In genomic region chr10:81297845-81298244, GRCm38 (mm10) we compare ENCODE assay signal across 9 mouse cellular contexts. TPM values are rescaled to one million over a fixed set of nuclear protein-coding genes. Genes with fewer than 3 reads are reported as not detected.
DNase-seq lines count a peak whose midpoint lies in the region; ATAC-seq and TF ChIP-seq lines count a peak whose summit lies in the region.
"Had no signal": no experiment of that assay in that cellular context is flagged by ENCODE, and none has a peak within 500 bp of the region (broad histone marks: within the 10 kb centered on the region; RNA-seq: fewer than 3 reads in every experiment).

No protein-coding gene starts in this region.

- no peak for DNase-seq in forebrain, embryonic 10.5 days (ENCODE audit: extremely low spot score, low spot score)
- DNase-seq in embryonic facial prominence, embryonic 14.5 days (ENCODE audit: low spot score) = no peak
- DNase-seq in intestine, embryonic 14.5 days (ENCODE audit: low spot score) = no peak
- DNase-seq in liver, postnatal 0 days = peak; percentile 66
- peak; percentile 80 for DNase-seq in splenic B cell, adult 2 months (ENCODE audit: low read depth, low spot score)
- no peak for DNase-seq in left cerebral cortex, adult 18-20 months (ENCODE audit: low spot score in 2 of 2)
- DNase-seq in embryo, embryonic 10 days (ENCODE audit: low spot score) = no peak

- H3K9me3 ChIP-seq in forebrain, embryonic 10.5 days = no peaks in the 10 kb centered on the region
- H3K9me3 ChIP-seq in forebrain, embryonic 13.5 days (replicated peaks) = no peaks in the 10 kb centered on the region
- H3K9me3 ChIP-seq in embryonic facial prominence, embryonic 14.5 days (ENCODE audit: control insufficient read depth, low read length) = no peaks in the 10 kb centered on the region
- H3K9me3 ChIP-seq in intestine, embryonic 14.5 days (ENCODE audit: control insufficient read depth, low read length) = no peaks in the 10 kb centered on the region
- H3K9me3 ChIP-seq in liver, postnatal 0 days (ENCODE audit: low read length) = no peaks in the 10 kb centered on the region

- TF ChIP-seq CTCF in liver, postnatal 0 days (IDR thresholded peaks at IDR 0.05; ENCODE audit: low read depth) = no peak

- 83% methylated on average over 10 of the region's 10 CpGs for WGBS in forebrain, embryonic 10.5 days
- 80% methylated on average over 10 of the region's 10 CpGs for WGBS in forebrain, embryonic 13.5 days
- 51% methylated on average over 10 of the region's 10 CpGs for WGBS in embryonic facial prominence, embryonic 14.5 days
- WGBS in intestine, embryonic 14.5 days = 33% methylated on average over 10 of the region's 10 CpGs
- WGBS in liver, postnatal 0 days (ENCODE audit: insufficient replicate concordance) = 22% methylated on average over 10 of the region's 10 CpGs

- peak overlapping the region; percentile 64 for H3K27ac ChIP-seq in forebrain, embryonic 10.5 days
- no peak overlapping the region for H3K27ac ChIP-seq in forebrain, embryonic 13.5 days
- 0 out of 2 replicates have a peak overlapping the region, but pooled peaks have one; percentile 10 for H3K27ac ChIP-seq in embryonic facial prominence, embryonic 14.5 days (replicated peaks; ENCODE audit: low read depth, low read length)
- H3K27ac ChIP-seq in intestine, embryonic 14.5 days (ENCODE audit: low read depth) = peak overlapping the region; percentile 51; the same call in 1 of the 2 replicates
- H3K27ac ChIP-seq in liver, postnatal 0 days (ENCODE audit: low read depth) = peak overlapping the region; percentile 95

- ATAC-seq in forebrain, embryonic 13.5 days = no peak
- ATAC-seq in embryonic facial prominence, embryonic 14.5 days (ENCODE audit: low read depth) = no peak
- ATAC-seq in intestine, embryonic 14.5 days (replicated peaks; ENCODE audit: low FRiP score, low TSS enrichment, low read depth) = no peak
- peak; percentile 30 for ATAC-seq in liver, postnatal 0 days

- H3K4me2 ChIP-seq in forebrain, embryonic 13.5 days = no peak overlapping the region
- H3K4me2 ChIP-seq in embryonic facial prominence, embryonic 14.5 days (ENCODE audit: low read depth, low read length) = no peak overlapping the region
- no peak overlapping the region for H3K4me2 ChIP-seq in intestine, embryonic 14.5 days (ENCODE audit: low read length)
- H3K4me2 ChIP-seq in liver, postnatal 0 days (ENCODE audit: low read depth, low read length) = peak overlapping the region; percentile 52

- H3K9ac ChIP-seq in forebrain, embryonic 13.5 days = no peak overlapping the region
- H3K9ac ChIP-seq in embryonic facial prominence, embryonic 14.5 days (ENCODE audit: low read depth, low read length) = peak overlapping the region; percentile 30; the same call in 1 of the 2 replicates
- no peak overlapping the region for H3K9ac ChIP-seq in intestine, embryonic 14.5 days (ENCODE audit: low read length)
- peak overlapping the region; percentile 44; the same call in 1 of the 2 replicates for H3K9ac ChIP-seq in liver, postnatal 0 days (replicated peaks)

- H3K27me3 ChIP-seq in forebrain, embryonic 10.5 days (ENCODE audit: poor library complexity, severe bottlenecking) = no peaks in the 10 kb centered on the region
- no peaks in the 10 kb centered on the region for H3K27me3 ChIP-seq in forebrain, embryonic 13.5 days
- H3K27me3 ChIP-seq in embryonic facial prominence, embryonic 14.5 days (replicated peaks; ENCODE audit: control insufficient read depth, insufficient read depth, low read length) = no peaks in the 10 kb centered on the region
- H3K27me3 ChIP-seq in intestine, embryonic 14.5 days (replicated peaks; ENCODE audit: control insufficient read depth, insufficient read depth, low read length) = no peaks in the 10 kb centered on the region
- H3K27me3 ChIP-seq in liver, postnatal 0 days (ENCODE audit: insufficient read depth, low read length) = no peaks in the 10 kb centered on the region
- H3K27me3 ChIP-seq in splenic B cell, adult 2 months (ENCODE audit: control insufficient read depth, insufficient read depth, low read length, poor library complexity, severe bottlenecking) = no peaks in the 10 kb centered on the region

- H3K4me3 ChIP-seq in forebrain, embryonic 10.5 days = no peak overlapping the region
- no peak overlapping the region for H3K4me3 ChIP-seq in forebrain, embryonic 13.5 days
- H3K4me3 ChIP-seq in embryonic facial prominence, embryonic 14.5 days (ENCODE audit: low read depth, low read length) = no peak overlapping the region
- no peak overlapping the region for H3K4me3 ChIP-seq in intestine, embryonic 14.5 days (ENCODE audit: low read depth, low read length)
- H3K4me3 ChIP-seq in liver, postnatal 0 days (ENCODE audit: low read depth, low read length) = no peak overlapping the region

- no peak; the same call in 1 of the 2 replicates for TF ChIP-seq EP300 in liver, postnatal 0 days (IDR thresholded peaks at IDR 0.05; ENCODE audit: low read depth)

- H3K36me3 ChIP-seq in forebrain, embryonic 10.5 days (replicated peaks) = peaks cover 36% of the 10 kb centered on the region
- peaks cover 14% of the 10 kb centered on the region for H3K36me3 ChIP-seq in forebrain, embryonic 13.5 days (ENCODE audit: poor library complexity, severe bottlenecking)
- H3K36me3 ChIP-seq in embryonic facial prominence, embryonic 14.5 days (ENCODE audit: control insufficient read depth, insufficient read depth, low read length) = 0 out of 2 replicates have a peak, but pooled peaks cover 10% of the 10 kb centered on the region
- no peaks in the 10 kb centered on the region for H3K36me3 ChIP-seq in intestine, embryonic 14.5 days (ENCODE audit: control insufficient read depth, insufficient read depth, low read length)
- no peaks in the 10 kb centered on the region; the same call in 1 of the 2 replicates for H3K36me3 ChIP-seq in liver, postnatal 0 days (replicated peaks; ENCODE audit: insufficient read depth, low read length)
- H3K36me3 ChIP-seq in splenic B cell, adult 2 months (ENCODE audit: control insufficient read depth, insufficient read depth, low read length, poor library complexity, severe bottlenecking) = no peaks in the 10 kb centered on the region

- H3K4me1 ChIP-seq in forebrain, embryonic 10.5 days = peaks cover 75% of the 10 kb centered on the region
- peaks cover 39% of the 10 kb centered on the region for H3K4me1 ChIP-seq in forebrain, embryonic 13.5 days
- H3K4me1 ChIP-seq in embryonic facial prominence, embryonic 14.5 days (ENCODE audit: control insufficient read depth, insufficient read depth, low read length) = peaks cover 15% of the 10 kb centered on the region
- H3K4me1 ChIP-seq in intestine, embryonic 14.5 days (replicated peaks; ENCODE audit: control insufficient read depth, insufficient read depth, low read length) = peaks cover 41% of the 10 kb centered on the region
- H3K4me1 ChIP-seq in liver, postnatal 0 days (ENCODE audit: insufficient read depth) = peaks cover 90% of the 10 kb centered on the region

RNA-seq across cellular contexts. Expression of gene Pip5k1c, which starts 5.1 kb away (rescaled TPM):
- polyA plus RNA-seq in forebrain, embryonic 10.5 days (2016; fragmentation: Nextera tagmentation; extraction: Ambion mirVana) = 60.6 and 62.1 TPM in 2 replicates
- 73.1 and 87.2 TPM in 2 replicates for polyA plus RNA-seq in forebrain, embryonic 13.5 days (2015; fragmentation: Nextera tagmentation; extraction: Ambion mirVana)
- polyA plus RNA-seq in embryonic facial prominence, embryonic 14.5 days (2014; fragmentation: Nextera tagmentation; extraction: Ambion mirVana) = 48.4 and 56.3 TPM in 2 replicates
- 57.3 and 57.5 TPM in 2 replicates for polyA plus RNA-seq in intestine, embryonic 14.5 days (2014; fragmentation: Nextera tagmentation; extraction: Ambion mirVana)
- polyA plus RNA-seq in liver, postnatal 0 days (2015; fragmentation: Nextera tagmentation; extraction: Ambion mirVana) = 8.8 and 9.7 TPM in 2 replicates
- 100 to 1,000 TPM; 415 to 417 TPM for total RNA-seq in left cerebral cortex, adult 18-20 months (2021)

RNA-seq across cellular contexts. Expression of gene Tjp3, which starts 6.5 kb away (rescaled TPM):
- polyA plus RNA-seq in forebrain, embryonic 10.5 days (2016; fragmentation: Nextera tagmentation; extraction: Ambion mirVana) = 8.8 and 10.1 TPM in 2 replicates
- polyA plus RNA-seq in forebrain, embryonic 13.5 days (2015; fragmentation: Nextera tagmentation; extraction: Ambion mirVana) = 6.2 and 7.1 TPM in 2 replicates
- 8.1 and 9.9 TPM in 2 replicates for polyA plus RNA-seq in embryonic facial prominence, embryonic 14.5 days (2014; fragmentation: Nextera tagmentation; extraction: Ambion mirVana)
- polyA plus RNA-seq in intestine, embryonic 14.5 days (2014; fragmentation: Nextera tagmentation; extraction: Ambion mirVana) = 35.1 and 44.4 TPM in 2 replicates
- polyA plus RNA-seq in liver, postnatal 0 days (2015; fragmentation: Nextera tagmentation; extraction: Ambion mirVana) = 1.7 and 1.8 TPM in 2 replicates
- under 1 TPM; 0.16 to 0.23 TPM for total RNA-seq in left cerebral cortex, adult 18-20 months (2021)

RNA-seq across cellular contexts. Expression of gene Cactin, which starts 23.1 kb away (rescaled TPM):
- 56.0 and 56.7 TPM in 2 replicates for polyA plus RNA-seq in forebrain, embryonic 10.5 days (2016; fragmentation: Nextera tagmentation; extraction: Ambion mirVana)
- polyA plus RNA-seq in forebrain, embryonic 13.5 days (2015; fragmentation: Nextera tagmentation; extraction: Ambion mirVana) = 39.9 and 42.0 TPM in 2 replicates
- 27.0 and 27.5 TPM in 2 replicates for polyA plus RNA-seq in embryonic facial prominence, embryonic 14.5 days (2014; fragmentation: Nextera tagmentation; extraction: Ambion mirVana)
- 26.0 and 27.7 TPM in 2 replicates for polyA plus RNA-seq in intestine, embryonic 14.5 days (2014; fragmentation: Nextera tagmentation; extraction: Ambion mirVana)
- 12.4 and 12.9 TPM in 2 replicates for polyA plus RNA-seq in liver, postnatal 0 days (2015; fragmentation: Nextera tagmentation; extraction: Ambion mirVana)
- total RNA-seq in left cerebral cortex, adult 18-20 months (2021) = 10 to 100 TPM; 30.5 to 34.6 TPM

RNA-seq across cellular contexts. Expression of gene Tbxa2r, which starts 30.7 kb away (rescaled TPM):
- 2.4 and 3.0 TPM in 2 replicates for polyA plus RNA-seq in forebrain, embryonic 10.5 days (2016; fragmentation: Nextera tagmentation; extraction: Ambion mirVana)
- 2.6 and 3.8 TPM in 2 replicates for polyA plus RNA-seq in forebrain, embryonic 13.5 days (2015; fragmentation: Nextera tagmentation; extraction: Ambion mirVana)
- polyA plus RNA-seq in embryonic facial prominence, embryonic 14.5 days (2014; fragmentation: Nextera tagmentation; extraction: Ambion mirVana) = 6.7 and 8.7 TPM in 2 replicates
- 22.3 and 23.6 TPM in 2 replicates for polyA plus RNA-seq in intestine, embryonic 14.5 days (2014; fragmentation: Nextera tagmentation; extraction: Ambion mirVana)
- 5.2 and 5.4 TPM in 2 replicates for polyA plus RNA-seq in liver, postnatal 0 days (2015; fragmentation: Nextera tagmentation; extraction: Ambion mirVana)
- total RNA-seq in left cerebral cortex, adult 18-20 months (2021) = 1 to 10 TPM; 1.1 to 1.5 TPM
- total RNA-seq: MEL had no signal

RNA-seq across cellular contexts. Expression of gene Apba3, which starts 31.1 kb away (rescaled TPM):
- polyA plus RNA-seq in forebrain, embryonic 10.5 days (2016; fragmentation: Nextera tagmentation; extraction: Ambion mirVana) = 51.9 and 52.1 TPM in 2 replicates
- polyA plus RNA-seq in forebrain, embryonic 13.5 days (2015; fragmentation: Nextera tagmentation; extraction: Ambion mirVana) = 28.6 and 32.3 TPM in 2 replicates
- polyA plus RNA-seq in embryonic facial prominence, embryonic 14.5 days (2014; fragmentation: Nextera tagmentation; extraction: Ambion mirVana) = 56.0 and 61.4 TPM in 2 replicates
- 51.0 and 51.7 TPM in 2 replicates for polyA plus RNA-seq in intestine, embryonic 14.5 days (2014; fragmentation: Nextera tagmentation; extraction: Ambion mirVana)
- polyA plus RNA-seq in liver, postnatal 0 days (2015; fragmentation: Nextera tagmentation; extraction: Ambion mirVana) = 21.1 and 23.2 TPM in 2 replicates
- total RNA-seq in left cerebral cortex, adult 18-20 months (2021) = 10 to 100 TPM; 36.7 to 42.7 TPM

Comparison
In these comparisons a context has a peak if more than half of its experiments do, and no peak if none do; other contexts are left out.
1. DNase-seq: peak in liver, postnatal 0 days (single experiment) and splenic B cell, adult 2 months (single experiment); none in forebrain, embryonic 10.5 days (single experiment), embryonic facial prominence, embryonic 14.5 days (single experiment), intestine, embryonic 14.5 days (single experiment), left cerebral cortex, adult 18-20 months (0 of 2) and embryo, embryonic 10 days (single experiment).
2. H3K9ac ChIP-seq: peak in embryonic facial prominence, embryonic 14.5 days (single experiment) and liver, postnatal 0 days (single experiment); none in forebrain, embryonic 13.5 days (single experiment) and intestine, embryonic 14.5 days (single experiment).